Mouse (Mus musculus) cerebellum, postnatal 25 days (tissue): ENCODE data around the gene Mob3b.

Experiments used
- DNase-seq, 2 experiments: peaks; one replicate each; pipeline ENCODE4 v3.0.0; 2021; ENCODE audit warnings: mixed read lengths in 2 of 2

The Mob3b gene

DNA sequence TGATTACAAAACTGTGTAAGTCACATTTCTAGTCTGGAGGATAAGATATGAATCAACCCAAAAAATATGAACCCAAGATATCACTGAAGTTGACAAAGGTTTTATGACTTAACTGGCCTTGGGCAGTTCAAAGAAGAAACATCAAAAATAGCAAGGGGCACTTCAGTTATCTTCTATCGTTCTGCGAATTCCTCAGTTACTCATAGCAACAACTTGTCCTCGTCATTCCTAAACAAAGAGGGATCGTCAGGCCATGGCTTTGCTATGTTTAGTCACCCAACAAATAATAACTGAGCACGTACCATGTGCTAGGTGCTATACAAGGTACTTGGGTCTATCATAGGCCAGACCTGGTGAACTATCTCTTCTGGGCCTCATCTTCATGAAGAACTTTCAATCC is 10.7 kb downstream of the Mob3b start:
- no peak for DNase-seq

DNA sequence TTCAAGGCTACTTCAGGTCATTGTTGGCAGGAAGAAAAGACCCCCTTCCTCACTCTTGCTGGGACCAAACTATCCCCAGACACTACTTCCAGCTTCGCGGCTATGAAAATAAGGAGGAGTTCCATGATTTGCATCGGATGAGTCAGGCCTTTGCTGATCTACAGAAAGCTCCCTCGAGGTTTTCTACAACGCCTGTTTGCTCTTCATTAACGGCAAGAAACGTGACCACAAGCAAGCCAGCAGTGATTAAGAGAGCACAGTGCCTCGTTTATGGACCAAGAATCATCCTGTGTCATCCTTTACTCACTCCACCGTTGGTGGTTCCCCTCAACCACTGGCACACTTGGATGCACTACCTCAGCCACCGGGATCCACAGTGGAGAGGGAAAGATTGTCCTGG is 11.6 kb downstream of the Mob3b start:
- no peak for DNase-seq

DNA sequence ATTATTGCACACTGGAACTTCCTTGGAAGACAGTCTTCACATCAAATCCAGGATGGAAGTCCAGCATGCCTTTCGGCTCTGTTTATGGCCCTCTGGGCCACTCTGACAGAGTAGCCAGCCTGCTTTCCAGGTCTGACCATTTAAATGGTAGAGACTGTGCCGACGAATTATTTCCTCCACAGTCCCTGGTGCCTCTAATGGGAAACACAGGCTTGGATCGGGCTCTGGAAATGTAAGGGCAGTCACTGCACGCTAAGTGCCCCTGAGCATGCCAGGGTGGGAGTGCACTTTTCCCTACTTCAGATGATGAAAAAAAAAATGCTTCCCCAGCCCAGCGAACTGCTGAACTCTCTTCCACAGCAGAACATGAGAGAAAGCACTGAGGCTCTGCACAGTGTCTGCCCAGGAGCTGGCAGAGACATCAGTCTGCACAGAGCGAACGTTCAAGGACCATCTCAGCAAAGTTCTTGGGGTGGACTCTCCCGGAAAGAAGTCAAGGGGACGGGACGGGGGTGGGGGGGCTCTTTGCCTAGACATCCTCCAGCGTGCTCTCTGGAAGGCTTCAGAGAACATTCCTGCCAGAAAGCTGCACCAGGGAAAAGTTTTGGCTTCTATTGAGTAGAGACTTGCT is 13.7 kb downstream of the Mob3b start:
- DNase-seq = no peak

DNA sequence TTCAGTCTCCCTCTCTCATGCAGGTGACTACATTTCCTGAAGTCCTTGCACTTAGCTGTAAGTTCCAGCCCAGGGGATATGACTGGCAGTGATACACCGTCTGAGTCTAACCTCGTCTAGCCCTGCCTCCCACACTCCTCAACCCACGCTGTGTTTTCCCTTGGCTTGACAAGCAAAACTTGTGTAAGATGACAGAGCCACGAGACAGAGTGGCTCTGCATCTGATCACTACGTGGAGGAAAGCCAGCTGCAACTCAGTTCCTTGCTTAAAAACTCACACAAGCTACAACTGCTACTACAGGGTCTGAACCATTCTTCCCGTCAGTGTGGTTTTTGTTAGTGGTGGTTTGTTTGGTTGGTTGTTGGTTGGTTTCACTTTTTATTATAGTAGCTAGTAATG is 17.0 kb downstream of the Mob3b start:
- no peak for DNase-seq

DNA sequence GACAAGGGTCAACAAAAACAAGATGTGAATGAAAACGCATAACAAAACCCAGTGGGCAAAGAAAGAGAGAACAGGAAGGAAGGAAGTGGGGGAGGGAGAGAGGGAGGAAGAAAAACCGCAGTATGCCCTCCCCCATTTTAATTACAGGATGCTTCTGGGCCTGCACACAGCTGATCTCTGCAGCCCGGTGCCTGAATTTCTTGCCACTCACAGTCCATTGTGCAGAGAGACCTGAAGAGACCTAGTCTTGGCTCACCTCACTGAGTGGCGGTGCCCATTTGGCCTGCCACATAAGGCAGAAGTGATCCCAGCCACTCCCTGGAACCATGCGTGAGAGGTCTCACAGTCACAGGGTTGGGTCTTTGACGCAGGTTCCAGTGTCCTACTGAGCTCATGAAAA is 19.2 kb downstream of the Mob3b start:
- no peak for DNase-seq

DNA sequence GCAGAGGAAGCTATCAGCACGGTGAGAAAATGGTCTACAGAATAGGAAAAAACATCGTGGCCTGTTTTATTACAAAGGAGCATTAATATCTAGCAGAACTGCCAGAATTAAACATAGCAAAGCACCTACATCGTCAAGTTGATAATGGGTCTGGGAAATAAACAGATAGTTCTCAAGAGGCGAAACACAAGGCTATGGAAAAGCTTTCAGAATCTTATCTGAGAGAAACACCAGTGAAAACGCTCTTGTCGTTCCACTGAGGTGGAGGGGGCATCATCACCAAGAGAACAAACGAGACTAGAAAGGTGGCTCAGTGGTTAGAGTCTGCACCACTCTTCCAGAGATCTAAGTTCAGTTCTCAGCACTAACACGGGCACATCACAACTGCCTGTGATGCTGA is 20.3 kb downstream of the Mob3b start:
- DNase-seq = no peak

DNA sequence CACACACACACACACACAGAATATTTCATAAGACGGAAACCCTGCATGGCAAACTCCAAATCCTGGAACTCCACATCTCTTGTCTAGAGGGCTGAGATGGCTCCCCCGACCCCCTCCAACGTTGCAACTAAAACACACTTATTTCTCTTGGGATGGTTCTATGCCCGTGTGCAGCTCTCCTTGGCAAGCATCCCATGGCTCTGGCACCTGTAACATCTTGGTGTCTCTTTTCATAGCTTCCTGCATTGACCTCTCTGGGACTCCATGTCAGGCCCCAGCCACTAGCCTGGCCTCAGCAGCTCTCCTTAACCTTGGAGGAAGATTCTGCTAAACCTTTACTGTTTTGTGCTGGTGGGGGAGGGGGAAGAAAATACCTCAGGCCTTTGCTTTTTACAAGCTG is 21.5 kb downstream of the Mob3b start:
- no peak for DNase-seq

DNA sequence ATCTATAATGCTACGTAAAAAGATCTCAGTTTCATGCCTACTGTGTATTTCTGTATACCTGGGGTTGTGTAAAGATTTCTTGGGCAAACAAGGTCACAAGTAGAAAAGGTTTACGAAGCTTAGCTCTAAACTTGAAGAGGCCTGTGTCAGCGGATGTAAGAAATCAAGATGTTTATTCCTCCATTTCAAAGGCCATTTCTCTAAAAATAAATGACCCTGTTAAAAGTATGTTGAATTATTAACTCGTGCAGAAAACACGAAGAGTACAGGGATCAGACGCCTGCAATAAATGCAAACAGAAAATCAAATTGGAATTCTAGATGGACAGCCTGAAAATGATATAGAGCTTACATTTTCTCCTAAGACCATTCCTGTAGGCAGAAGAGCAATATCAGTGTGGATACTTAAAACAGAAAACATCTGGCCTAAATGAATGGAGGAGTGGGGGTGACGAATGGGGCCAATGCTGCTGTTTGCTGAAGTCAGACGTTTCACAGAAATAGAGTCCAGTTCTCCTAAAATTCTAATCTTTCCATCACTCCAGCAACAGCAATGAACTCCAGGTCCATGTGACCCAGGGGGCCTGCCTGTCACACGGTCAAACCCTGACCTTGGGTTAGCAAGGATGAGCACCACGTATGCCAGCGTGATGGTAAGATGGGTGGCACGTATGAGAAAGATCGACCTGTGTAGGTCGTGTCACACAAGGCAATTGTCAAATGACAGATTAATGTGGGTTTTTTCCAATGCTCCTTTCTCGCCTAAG is 22.3 kb downstream of the Mob3b start:
- DNase-seq = no peak

DNA sequence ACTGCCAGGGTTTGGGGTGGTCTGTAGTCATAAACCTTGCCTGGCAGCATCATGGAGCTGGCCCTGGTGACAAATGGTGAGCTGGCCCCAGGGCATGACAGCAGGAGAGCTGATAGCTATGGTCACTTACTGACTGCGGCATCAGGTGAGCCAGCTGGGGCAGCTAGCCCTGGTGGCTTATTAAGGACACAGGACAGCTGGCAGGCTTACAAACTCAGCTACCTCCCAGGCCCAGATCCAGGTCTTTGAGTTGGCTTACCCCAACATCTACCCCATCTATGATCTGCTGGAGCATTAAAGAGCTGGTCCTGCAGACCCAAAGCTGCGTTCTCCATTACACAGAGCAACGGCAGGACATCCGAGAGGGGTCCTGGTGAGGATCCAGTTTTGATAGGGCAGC is 23.9 kb downstream of the Mob3b start:
- no peak for DNase-seq

DNA sequence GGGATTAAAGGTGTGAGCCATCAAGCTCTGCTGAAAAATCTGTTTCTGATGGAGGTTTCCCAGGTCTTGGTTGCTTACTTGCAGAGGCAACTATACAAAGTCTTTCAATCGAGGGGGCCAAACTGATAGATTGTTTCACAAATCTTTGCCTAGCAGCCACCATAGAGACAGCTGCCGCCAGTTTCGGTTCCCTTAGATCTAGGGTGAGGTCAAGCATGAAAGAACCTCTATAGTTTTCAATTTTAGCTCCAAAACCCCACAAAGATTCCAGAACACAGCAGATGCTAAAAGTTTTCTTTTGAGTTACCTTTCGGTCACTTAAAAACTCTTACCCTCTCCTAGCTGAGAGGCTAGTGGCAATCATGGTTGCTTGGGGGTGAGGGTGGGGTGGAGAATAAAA is 25.7 kb downstream of the Mob3b start:
- no peak for DNase-seq

DNA sequence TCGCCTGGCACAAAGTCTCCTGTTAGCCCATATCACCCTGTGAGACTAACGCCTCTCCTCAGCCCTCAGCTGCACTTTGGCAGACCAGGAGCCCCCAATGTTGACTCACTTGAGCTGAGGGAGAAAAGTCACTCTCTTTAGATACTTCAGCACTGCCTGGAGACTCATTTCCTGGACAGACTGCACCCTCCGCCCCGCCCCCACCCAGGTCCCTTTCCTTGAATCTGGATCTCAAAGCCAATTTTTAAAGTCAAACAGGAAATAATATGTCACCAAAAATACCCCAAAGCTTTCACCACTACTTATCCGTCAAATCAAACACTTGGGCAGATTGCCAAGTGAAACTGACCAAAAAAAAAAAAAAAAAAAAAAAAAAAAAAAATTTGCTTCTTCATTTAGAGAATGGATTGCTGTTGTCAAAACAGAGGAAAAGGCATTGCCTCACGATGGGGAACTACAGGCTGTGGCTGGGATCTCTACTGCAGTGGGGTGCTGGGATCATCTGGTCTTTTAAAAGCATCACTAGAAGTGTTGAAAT is 26.8 kb downstream of the Mob3b start:
- DNase-seq = no peak

DNA sequence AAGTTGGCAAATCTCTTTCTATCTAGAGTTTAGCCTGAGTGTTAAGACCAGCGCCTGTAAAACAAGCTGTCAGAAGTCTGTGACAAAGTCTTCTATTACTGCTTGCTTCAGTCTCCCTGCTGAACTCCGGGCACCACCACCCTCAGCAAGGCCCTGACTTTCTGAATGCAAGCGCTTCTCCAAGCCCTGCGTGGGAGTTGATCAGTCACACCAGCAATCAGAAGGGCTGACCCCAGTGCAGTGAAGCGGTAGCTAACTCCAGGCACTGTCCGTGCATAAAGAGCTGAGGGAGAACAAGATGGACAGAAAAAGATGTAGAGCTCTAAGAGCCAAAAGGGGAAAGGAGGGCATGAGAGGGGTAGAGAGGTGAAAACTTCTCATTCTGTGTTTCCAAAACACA is 29.5 kb downstream of the Mob3b start:
- DNase-seq = no peak

DNA sequence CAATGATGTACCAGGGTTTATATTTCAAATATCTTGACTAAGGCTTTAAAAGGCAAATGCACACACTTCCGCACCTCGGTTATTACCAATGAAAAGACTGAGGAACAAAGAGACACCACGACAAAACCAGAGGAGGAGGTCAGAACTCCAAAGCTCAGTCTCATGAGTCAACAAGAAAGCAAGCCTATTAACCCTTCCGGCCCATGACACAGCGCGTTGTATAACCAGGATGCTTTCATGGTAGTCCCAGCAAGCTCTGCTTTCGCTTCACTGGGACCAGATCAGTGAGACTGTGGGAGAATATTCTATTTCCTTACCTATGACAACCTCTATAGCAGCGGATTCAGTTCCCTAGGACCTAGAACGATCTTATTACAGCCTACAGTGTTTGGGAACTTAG is 30.5 kb downstream of the Mob3b start:
- DNase-seq = no peak

DNA sequence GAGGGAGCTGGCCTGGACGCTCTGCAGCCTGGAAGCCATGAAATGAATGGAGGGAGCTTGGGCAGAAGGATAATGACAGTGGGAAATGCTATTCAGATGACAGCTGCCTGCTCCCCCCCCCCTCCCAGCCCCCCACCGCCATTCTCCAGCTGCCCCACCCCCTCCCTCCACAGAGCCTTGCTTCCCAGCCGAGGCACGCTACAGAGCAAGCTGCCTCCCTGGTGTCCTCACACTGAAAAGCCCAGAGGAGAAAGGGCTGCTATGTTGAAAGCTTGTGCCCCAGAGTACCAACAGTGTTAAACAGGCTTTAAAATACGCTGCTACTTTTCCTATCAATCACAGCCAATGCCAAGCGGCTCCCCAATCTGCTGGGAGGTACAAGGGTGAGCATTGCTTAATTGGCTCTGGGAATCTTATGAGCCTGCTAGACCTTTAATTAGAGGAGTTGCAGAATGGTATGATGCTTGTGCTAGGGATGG is 31.9 kb downstream of the Mob3b start:
- DNase-seq = no peak

DNA sequence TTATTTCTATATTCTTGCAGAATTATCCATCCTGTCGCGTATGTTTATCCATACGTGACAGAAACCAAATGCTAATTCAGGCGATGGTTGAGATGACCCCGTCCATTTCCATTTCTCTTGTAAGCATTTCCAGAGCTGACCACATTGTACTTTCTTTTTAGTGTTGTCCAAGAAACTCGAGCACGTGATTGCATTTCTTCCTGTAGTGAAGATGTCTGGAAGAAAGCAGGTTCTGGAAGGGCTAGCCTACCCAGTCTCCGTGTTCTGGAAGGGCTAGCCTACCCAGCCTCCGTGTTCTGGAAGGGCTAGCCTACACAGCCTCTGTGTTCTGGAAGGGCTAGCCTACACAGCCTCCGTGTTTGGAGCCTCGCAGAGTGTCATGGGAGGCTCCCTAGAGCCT is 33.3 kb downstream of the Mob3b start:
- no peak for DNase-seq

DNA sequence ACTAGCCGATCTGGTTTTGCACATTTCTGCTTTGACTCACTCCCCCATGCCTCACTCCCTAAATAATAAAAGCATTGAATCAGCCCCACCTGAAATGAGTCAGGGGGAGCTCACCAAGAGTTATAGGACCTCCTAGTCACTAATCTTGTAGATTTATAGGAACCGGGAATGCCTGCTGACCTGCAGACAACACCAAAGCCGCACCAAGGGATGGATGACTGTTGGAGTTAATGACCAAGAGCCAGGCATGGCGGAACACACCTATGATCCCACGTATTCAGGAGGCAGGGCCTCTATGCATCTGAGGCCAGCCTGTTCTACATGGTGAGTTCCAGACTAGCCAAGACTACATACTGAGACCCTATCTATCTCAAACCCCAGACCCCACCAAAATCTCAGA is 34.2 kb downstream of the Mob3b start:
- DNase-seq = no peak

DNA sequence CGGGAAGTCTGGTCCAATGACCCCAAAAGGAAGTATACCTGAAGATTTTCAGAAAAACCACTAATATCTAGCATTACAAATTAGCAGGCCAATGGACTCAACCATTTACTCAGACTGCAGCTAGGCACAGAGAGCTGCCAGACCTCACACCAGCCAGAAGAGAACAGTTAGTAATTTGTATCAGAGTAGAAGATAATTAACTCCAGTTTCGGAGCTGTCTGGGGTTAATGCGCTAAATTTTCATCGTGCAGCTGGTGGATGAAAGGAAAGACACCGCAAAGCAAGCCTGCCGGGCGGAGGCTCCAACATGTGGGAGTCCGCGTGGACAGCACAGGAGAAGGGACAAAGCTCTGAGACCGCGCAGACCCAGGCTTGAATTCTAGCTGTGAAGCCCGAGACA is 36.2 kb downstream of the Mob3b start:
- no peak for DNase-seq

DNA sequence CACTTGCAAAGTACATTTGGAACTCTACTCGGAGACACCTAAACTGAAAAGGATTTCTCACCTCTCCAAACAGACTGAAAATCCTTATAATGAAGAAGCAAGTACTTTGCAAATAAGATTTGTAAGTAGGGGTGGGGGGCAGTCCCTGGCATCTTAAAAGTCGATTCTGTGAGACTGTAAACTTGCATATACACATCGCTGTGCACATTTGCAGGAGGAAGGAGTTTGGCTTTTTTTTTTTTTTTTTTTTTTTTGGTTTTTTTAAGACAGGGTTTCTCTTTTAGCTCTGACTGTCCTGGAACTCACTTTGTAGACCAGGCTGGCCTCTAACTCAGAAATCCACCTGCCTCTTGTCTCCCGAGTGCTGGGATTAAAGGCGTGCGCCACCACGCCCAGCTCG is 36.7 kb downstream of the Mob3b start:
- DNase-seq = no peak

DNA sequence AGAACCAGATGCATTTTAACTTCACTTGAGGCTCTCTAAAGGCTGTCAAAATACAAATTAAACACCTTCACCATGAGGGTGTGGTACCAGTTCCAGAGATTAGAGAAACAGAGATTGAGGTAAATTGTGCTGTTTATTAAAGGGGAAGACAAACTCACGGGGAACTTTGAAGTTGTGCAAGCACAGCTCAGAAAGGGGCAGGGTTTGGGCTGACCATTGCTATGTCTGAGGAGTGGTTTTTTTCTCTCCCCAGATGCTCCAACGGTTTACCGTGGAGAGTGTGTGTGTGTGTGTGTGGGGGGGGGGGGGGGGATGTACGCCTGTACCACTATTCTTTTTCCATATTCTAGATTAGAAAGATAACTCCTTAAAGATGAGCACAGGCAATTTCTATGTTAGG is 37.1 kb downstream of the Mob3b start:
- no peak for DNase-seq

DNA sequence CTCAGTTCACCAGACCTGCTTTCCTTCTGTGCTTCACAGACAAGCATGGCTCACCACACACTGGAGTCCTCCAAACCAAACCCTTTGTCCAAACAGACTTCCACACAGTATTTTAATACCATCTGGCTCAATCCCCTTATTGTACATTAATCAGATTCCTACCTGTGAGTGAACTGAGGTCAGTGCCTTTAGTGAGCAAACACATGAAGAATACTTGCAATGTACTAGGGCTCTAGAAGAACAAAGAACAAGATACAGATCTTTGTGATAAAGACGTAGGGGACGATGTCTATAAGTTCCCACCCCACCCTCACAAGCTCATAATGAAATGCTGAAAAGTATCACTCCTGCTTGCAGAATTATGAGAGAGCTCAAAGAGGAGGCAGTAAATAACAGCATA is 38.4 kb downstream of the Mob3b start:
- no peak for DNase-seq

DNA sequence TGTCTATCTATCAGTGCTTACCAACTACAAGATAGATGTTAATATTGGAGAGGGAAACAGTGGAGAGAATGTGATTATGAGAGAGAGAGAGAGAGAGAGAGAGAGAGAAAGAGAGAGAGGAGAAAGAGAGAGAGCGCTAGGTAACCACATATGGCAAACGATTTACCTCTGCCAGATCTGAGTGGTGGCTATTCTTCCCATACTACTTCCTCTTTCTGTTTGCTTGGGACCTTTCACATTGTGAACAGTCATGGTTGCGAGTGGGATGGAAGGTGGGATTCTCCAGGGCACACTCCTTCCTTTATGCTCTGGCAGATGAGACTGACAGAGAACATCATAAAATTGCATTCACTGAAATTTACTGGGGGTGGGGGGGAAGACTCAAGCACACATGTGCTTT is 40.1 kb downstream of the Mob3b start:
- no peak for DNase-seq

DNA sequence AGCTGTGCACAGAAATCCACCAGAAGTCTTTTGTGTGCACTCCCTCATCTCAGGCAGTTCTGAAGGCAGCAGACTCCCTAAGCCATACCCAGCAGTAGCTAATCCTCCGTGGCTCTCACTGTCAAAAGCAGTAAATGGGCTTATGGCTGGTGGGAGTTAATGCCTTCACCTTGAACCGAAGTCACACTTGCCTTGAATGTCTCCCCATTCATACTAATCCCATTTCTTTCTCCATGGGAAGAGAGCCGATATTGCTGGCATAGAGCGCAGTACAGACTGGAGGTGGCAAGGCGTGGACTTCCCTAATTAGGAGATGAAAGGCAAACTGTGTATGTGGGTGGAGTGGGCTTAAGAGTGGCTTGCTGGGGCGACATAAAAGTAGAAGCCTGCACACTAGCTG is 41.4 kb downstream of the Mob3b start:
- no peak for DNase-seq

DNA sequence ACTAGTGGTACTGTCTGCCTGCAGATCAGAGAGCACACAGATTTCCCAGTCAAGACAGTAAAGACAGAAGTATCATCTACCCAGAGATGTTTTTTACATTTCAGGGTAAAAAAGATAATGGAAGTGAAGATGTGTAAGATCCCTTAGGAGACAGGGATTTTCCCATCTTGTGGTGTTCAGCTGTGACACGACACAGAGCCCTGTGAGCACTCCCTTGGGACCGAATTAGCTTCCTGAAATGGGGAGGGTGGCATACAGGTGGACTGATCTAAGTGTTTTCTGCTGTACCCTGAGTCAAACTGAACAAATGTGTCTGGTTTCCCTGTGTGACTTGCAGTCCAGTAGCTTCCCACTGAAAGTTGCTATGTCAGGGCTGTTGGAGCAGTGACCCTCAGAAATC is 42.3 kb downstream of the Mob3b start:
- no peak for DNase-seq

DNA sequence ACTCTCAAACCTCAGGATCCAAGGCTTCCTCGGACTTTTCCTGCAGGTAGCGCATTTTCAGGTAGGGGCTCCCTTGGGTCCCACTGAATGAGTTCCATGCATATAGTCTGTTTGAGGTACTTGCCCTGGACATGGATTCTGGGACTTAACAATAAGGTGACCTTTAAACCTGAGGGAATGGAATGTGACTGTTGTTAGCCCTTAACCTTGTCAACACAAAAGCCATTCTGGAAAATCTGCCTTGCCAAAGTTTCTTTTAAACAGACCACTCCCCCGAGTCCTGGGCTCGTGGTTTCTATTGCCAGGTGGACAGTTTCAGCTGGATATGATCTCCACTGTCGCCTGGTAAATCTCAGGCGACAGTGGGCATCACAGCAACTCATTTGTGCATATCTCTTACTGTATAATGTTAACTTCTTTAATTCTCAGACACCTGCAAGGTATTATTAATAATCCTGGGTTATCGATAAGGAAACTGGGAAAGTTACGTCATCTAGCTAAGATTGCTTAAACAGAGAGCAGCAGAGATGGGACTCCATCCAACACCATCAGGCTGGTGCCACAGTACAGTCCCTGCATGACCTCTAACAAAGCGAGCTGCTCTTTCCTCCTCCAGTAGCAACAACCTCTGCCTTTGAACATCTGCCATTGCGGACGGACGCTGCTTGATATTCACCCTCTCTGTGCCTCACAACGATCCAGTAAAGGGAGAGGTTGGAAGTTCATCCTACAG is 43.6 kb downstream of the Mob3b start:
- no peak for DNase-seq
